Mouse (Mus musculus) adipocyte (in vitro differentiated cells): ENCODE data around the gene 2310033P09Rik.
A peak's percentile ranks its signal among the peaks of the same experiment; 100 is the strongest.

ENCODE experiments used
- DNase-seq: peaks from one replicate; pipeline ENCODE4 v3.0.0-alpha.2; 2016; ENCODE audit warnings: low spot score

2310033P09Rik gene

DNA sequence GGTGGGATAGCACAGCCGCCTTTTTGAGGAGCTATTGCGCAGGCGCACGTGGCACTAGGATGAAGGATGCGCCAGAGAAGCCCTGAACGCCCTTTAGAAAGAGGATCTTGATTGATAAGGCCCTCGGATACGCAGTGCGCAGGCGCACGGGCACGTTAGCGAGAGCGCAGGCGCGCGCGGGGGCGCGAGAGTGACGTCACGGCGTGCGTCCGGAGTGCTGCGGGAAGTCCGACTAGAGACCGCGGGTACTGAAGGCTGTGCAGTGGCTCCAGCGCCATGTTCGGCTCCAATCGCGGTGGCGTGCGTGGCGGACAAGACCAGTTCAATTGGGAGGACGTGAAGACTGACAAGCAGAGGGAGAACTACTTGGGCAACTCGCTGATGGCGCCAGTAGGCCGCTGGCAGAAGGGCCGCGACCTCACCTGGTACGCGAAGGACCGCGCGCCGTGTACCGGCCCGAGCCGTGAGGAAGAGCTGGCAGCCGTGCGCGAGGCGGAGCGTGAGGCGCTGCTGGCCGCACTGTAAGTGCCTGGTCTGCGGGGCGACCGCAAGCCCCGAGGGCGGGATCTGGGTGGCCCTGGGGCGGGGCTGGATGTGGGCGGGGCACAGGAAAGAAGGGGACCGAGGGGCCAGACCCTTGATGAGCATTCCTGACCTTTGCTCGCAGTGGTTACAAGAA, at the start of gene 2310033P09Rik:
2310033P09Rik (plus strand) TSS at position 169 of the 679 bp plus-strand sequence.
- DNase-seq, result no peak

GRCm38 (mm10) chr11:59159099-59159498, 49.0 kb upstream of the 2310033P09Rik start:
- DNase-seq, result no peak

DNA sequence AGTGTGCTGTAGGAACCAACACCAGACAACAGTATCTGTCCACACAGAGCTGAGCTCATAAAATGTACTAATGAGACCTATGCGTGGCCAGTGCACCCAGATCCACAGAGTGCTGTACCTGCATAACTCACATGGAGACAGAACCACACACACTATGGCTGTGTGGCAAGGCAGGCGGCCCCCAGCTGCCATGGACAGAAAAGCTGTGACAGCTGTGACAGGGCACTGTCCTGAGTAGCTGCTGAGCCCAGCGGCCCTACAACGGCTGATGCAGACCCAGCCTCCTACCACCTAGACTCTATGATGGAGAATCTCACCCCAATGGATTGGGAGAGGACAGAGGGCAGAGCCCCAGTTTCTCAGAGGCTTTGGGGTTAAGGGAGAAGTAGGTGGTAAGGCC, 48.6 kb upstream of the 2310033P09Rik start:
- DNase-seq, result no peak

- peak; percentile 15 for DNase-seq
These were observed 46.7 kb upstream of the 2310033P09Rik start for GRCm38 (mm10) chr11:59161398-59161797.

- DNase-seq, result no peak
These were observed 45.5 kb upstream of the 2310033P09Rik start for GRCm38 (mm10) chr11:59162443-59163254.

DNA sequence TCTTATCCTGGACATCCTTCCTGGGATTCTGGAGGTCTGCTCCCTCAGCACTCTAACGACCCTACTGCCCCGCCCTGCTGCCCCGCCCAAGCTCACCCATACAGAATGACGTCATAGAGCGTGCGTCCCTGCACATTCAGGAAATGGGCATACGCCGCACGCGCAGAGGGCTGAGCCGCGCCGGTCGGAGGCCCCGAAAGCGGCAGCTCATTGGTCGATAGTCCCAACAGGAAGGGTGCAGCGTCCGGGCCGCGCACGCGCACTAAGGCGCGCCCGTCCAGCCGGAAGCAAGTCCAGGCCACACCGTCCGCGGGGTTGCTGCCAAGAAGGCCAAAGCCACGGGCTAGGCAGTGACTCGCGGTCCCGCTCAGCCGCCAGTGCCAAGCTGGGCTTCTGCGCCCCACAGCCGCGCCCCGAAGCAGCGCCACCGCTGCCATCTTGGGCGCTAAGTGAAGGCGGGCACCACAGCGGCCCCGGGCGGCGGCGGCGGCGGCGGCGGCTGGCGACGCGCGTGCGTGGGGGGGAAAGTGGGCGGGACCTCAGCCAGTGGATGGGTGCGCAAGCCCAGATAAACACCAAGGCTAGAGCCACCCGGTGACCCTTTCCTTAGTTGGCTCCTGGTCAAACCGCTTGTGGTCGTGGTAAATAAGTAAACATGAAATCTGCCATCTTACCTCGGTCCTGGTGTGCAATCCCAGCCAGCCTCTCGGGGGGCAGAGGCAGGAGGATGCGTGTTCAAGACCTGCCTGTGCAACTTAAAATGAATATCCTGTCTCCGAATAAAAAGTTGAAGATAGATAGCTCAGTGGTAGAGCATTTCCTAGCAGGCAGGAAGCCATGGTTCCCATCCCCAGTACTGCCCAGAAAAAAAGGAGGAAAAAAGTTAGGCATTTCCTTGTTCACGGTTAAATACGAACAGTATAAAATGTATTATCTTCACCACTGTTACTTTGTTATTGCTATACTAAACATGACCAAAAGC, 44.6 kb upstream of the 2310033P09Rik start, which contains the start of gene Iba57:
Iba57 (minus strand) TSS at position 485 of the 982 bp plus-strand sequence.
- peak; percentile 98 for DNase-seq

- DNase-seq, result peak; percentile 15
These were observed 43.7 kb upstream of the 2310033P09Rik start for GRCm38 (mm10) chr11:59164384-59164783.

- peak; percentile 27 for DNase-seq
These were observed 42.4 kb upstream of the 2310033P09Rik start for GRCm38 (mm10) chr11:59165616-59166241.

DNA sequence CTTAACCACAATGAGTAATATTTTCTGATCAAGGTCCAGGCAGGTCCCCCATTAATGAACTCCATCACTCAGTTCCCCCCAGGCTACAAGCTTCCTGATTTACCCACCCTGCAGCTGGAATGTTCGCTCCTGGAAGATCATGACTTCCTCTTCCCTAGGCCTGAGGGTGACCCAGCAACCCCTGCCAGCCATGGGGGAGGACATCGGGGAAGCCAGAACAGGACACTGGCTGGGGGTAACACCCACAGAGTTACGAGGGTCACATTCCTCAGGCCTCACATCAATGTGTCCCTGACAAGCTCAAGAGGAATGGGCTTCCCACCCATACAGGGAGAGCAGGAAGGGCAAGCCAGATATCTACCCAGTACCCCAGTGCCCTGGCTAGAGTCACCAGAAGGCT, 38.3 kb upstream of the 2310033P09Rik start:
- no peak for DNase-seq

- DNase-seq, result no peak
These were observed 37.6 kb upstream of the 2310033P09Rik start for GRCm38 (mm10) chr11:59170549-59170948.

DNA sequence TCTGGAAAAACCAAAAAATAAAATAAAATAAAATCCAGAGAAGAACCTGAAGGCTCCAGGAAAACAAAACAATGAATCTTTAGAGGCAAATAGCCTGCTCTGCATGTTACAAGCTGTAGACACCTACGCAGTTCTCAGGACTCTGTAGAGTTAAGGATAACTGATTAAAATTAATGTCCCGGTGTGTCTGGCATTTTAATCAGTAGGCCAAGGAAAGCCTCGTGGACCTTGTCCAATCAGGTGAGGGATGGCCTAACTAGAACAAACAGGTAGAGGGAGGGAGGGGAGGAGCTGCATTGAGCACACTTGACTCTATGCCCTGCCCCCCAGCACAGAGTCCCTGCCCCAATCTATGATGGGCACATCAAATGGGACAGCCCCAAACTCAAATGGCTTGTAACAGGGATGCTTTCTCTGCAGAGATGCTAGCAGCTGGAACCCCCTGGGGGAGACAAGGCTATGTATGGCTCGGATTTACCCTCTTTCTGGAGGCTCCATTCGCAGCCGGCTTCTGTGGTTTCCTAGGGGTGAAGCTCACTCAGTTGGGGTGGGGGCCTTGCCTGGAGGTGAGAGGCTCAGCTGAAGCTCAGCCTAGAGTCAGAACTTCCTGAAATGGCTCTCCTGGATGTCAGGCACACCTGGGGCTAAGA, 33.8 kb upstream of the 2310033P09Rik start:
- DNase-seq, result no peak

DNA sequence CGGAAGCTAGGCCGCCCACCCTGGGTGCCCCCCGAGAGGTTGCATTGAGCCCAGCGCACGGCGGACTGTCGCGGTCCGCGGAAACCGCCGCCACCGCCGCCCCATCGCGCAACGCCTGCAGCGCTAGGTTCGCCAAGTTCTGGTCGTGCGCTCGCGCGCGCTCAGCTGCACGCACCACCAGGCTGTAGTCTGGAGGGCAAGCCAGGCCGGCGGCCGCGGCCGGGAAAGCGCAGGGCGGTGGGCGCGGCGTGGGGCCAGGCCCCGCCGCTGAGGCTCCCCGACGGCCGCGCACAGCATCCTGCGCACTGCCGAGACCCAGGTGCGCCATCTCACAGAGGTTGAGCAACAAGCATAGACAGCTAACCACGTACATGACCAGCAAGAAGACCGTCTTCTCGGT, 31.6 kb upstream of the 2310033P09Rik start:
- no peak for DNase-seq

GRCm38 (mm10) chr11:59176921-59177320, 31.2 kb upstream of the 2310033P09Rik start:
- DNase-seq, result no peak

GRCm38 (mm10) chr11:59182864-59183331, 25.2 kb upstream of the 2310033P09Rik start, which contains the start of gene Gjc2:
Gjc2 (minus strand) TSS chr11:59183213.
- DNase-seq, result no peak

DNA sequence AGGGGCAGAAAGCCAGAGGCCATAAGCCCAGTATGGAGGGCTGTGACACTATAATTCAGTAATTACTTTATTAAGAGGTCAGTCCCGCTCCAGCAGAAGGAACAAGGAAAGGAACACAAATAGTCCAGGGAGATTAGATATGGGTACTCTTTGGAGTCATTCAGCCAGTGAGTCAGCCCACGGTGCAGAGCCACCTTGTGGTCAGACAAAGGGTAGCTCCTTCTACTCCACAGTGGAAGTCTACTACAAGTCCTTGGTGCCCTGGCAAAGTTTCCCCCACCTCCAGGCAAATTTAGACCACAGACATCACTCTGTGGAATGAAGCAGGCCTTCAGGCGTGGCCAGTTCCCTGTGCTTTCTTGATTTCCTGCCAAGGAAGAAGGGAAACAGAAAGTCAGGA, 24.3 kb upstream of the 2310033P09Rik start:
- DNase-seq, result peak; percentile 72

- no peak for DNase-seq
These were observed 22.6 kb upstream of the 2310033P09Rik start for GRCm38 (mm10) chr11:59185490-59185889.

DNA sequence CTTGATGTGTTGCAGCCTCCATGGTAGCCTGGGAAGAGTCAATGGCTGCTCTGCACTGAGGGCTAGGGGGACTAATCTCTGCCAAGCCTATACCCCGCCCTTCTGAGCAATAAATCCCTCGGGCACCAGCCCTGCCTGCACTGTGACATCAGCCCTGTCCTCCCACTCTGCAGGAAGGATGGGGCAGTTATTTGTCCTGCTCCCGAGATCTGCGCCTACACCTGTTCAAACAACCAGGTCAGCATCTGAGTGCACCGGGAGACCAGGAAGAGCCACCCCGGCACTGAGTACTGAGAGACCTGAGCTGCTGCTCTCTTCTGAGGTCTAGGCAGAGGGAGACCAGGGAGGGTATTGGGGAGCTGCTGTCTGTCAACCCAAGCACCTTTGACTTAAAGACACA, 20.4 kb upstream of the 2310033P09Rik start:
- no peak for DNase-seq

DNA sequence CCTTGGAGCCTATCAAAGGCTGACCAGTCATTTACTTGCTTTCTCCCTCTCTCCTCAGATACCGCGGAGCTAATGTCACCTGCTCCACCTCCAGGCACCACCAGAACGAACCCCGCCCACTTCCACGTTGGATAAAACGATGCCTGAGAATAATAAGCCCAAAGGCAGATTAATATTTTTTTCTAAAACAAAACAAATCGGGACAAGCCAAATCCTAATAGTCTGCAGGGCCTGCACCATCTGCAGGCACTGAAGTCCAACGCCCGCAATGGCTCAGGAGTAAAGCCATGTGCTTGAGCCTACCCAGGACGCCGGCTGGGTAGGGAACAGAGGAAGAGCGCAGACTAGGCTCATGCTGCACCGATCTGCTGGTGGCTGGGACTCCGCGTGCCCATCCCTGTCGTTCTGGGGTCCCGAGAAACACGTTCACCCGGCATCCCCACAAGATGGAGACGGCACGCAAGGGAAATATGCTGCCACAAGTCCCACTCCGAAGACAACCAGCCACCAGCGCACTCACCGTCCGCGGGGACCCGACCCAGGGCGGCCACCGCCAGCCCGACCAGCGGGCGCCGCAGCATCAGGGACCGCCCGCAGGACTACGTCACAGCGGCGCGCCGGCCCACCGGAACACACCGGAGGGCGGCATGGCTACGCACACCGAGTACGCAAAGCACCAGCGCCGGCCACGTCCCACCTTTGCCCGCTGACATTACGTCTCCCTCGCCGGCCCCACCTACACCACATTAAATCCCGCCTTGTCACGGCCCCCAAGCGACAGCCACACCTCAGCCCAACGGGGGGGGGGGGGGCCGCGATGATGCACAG, 16.7 kb upstream of the 2310033P09Rik start:
- peak; percentile 74 for DNase-seq

DNA sequence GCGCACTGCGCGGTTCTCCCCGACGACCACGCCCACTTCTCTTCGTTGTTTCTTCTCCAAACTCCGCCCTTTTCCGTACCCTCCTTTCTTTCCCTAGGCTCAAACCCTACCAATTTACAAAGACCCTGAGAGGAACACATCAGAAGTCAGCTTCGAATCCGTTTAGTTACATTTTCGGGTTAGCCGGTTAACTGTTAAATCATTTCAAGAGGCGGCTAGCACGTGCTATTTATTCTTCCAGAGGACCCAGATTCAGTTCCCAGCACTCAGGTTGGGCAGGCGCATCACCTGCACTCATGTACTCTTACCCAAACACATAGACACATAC, 16.1 kb upstream of the 2310033P09Rik start, which contains the start of gene Guk1:
Guk1 (minus strand) TSS at position 154 of the 328 bp plus-strand sequence.
- DNase-seq, result no peak

- no peak for DNase-seq
These were observed 11.9 kb upstream of the 2310033P09Rik start for GRCm38 (mm10) chr11:59196230-59196629.
